Mouse (Mus musculus) cerebellum, adult 8-10 months (tissue): ENCODE measurements around the gene Olfr495.

Source experiments
- DNase-seq: peaks from one replicate; pipeline ENCODE4 v3.0.0; 2022

The Olfr495 gene

DNA sequence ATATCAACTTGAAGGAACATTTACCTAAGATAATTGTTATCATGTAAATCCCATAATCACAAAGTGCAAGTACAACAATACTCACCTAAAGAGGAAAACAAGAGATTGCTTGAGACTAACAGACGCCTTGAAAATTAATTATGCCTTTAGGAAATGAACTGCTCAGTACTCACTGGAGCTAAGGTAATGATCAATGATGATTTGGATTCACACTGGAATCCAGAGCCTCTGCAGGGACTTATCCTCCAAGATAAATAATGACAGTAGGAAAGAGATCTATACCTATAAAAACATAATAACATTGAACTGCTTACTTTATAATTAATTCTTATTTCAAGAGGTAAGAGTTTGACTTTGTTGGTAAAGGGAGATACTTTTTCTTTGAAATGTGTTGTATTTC, at the start of gene Olfr495:
Olfr495 (plus strand) TSS at position 301 of the 400 bp plus-strand sequence.
- no peak for DNase-seq

GRCm38 (mm10) chr7:108346879-108347278, 46.1 kb upstream of the Olfr495 start, which contains the start of gene Olfr493:
TSS of gene Olfr493 (minus strand) at chr7:108346979.
- DNase-seq: no peak

- no peak for DNase-seq
Measured at GRCm38 (mm10) chr7:108365035-108365434, 27.9 kb upstream of the Olfr495 start, which contains the start of gene Olfr494. TSS of gene Olfr494 (plus strand) at chr7:108365335.

- no peak for DNase-seq
Measured at GRCm38 (mm10) chr7:108420121-108420520, 27.2 kb downstream of the Olfr495 start, which contains the start of gene Olfr497. TSS of gene Olfr497 (plus strand) at chr7:108420421.
